Mouse (Mus musculus) liver, embryonic 14.5 days (tissue): ENCODE results near the gene Dytn. TPM values are rescaled to one million over a fixed set of nuclear protein-coding genes. Genes with fewer than 3 reads are reported as not detected.

Experiments
- ATAC-seq: fragments of 200-750 bp; cut with Nextera tagmentation; 2 replicates; pipeline ENCODE4 v1.8.0; 2017; ENCODE audit warnings: moderate number of reproducible peaks, mild to moderate bottlenecking, moderate library complexity; ENCODE audit not compliant: insufficient read depth
- DNase-seq, 3 experiments: peaks; one replicate each; pipeline ENCODE4 v3.0.0-alpha.2; 2012 to 2013; ENCODE audit warnings: low read depth in 3 of 3, low spot score in 3 of 3
- H3K27ac ChIP-seq: fragments of 300-500 bp; sonication (generic); 2 replicates; pipeline ENCODE4 v1.5.1; 2014; ENCODE audit warnings: moderate library complexity, mild to moderate bottlenecking, control low read depth, inconsistent platforms
- H3K27me3 ChIP-seq: fragments of 300-500 bp; sonication (generic); 2 replicates; pipeline ENCODE4 v1.6.1; 2014; ENCODE audit warnings: mild to moderate bottlenecking, low read length, moderate library complexity; ENCODE audit not compliant: control insufficient read depth, insufficient read depth
- H3K36me3 ChIP-seq: fragments of 300-500 bp; sonication (generic); replicated peaks from 2 replicates; pipeline ENCODE4 v1.6.1; 2014; ENCODE audit warnings: low read depth; ENCODE audit not compliant: control insufficient read depth, insufficient read depth
- H3K4me1 ChIP-seq, 2 experiments: fragments of 200-500 bp in 1 of 2; fragments of 300-500 bp in 1 of 2; sonication (generic) in 1 of 2; replicated peaks; 2 replicates each; pipeline ENCODE4 v1.6.1; 2012 to 2014; ENCODE audit warnings: antibody characterized with exemption in 1 of 2, inconsistent platforms in 1 of 2, low read length in 1 of 2; ENCODE audit not compliant: control insufficient read depth in 2 of 2, insufficient read depth in 2 of 2
- H3K4me2 ChIP-seq: fragments of 300-500 bp; sonication (generic); 2 replicates; pipeline ENCODE4 v1.6.1; 2014; ENCODE audit warnings: low read depth, mild to moderate bottlenecking, control low read depth, moderate library complexity
- H3K4me3 ChIP-seq, 2 experiments: fragments of 200-500 bp in 1 of 2; fragments of 300-500 bp in 1 of 2; sonication (generic) in 1 of 2; 2 replicates each; pipeline ENCODE4 v1.5.1; 2012 to 2014; ENCODE audit warnings: low read depth in 2 of 2, low read length in 2 of 2, mild to moderate bottlenecking in 2 of 2, control low read depth in 1 of 2, inconsistent platforms in 1 of 2, moderate library complexity in 1 of 2; ENCODE audit not compliant: insufficient read depth in 1 of 2
- H3K9ac ChIP-seq: fragments of 300-500 bp; sonication (generic); replicated peaks from 2 replicates; pipeline ENCODE4 v1.6.1; 2014; ENCODE audit warnings: mild to moderate bottlenecking, control low read depth, moderate library complexity
- H3K9me3 ChIP-seq: fragments of 300-500 bp; sonication (generic); 2 replicates; pipeline ENCODE4 v1.6.1; 2016; ENCODE audit warnings: low read length, mixed read lengths; ENCODE audit not compliant: control insufficient read depth
- CTCF ChIP-seq: IDR thresholded peaks from 2 replicates; pipeline ENCODE4 v1.5.1; 2016; ENCODE audit warnings: antibody characterized with exemption, low read depth, control low read depth
- EP300 ChIP-seq: IDR thresholded peaks from 2 replicates; pipeline ENCODE4 v1.6.1; 2016; ENCODE audit warnings: antibody characterized with exemption, low read depth
- WGBS: fragments of 180-500 bp; shearing (Covaris S2); extraction: QIAGEN DNeasy Blood & Tissue Kit; methylation state at CpG from one replicate; pipeline ENCODE4 v1.1.7; 2014; ENCODE audit not compliant: insufficient replicate concordance; 5-methylcytosine and 5-hydroxymethylcytosine counted together
- polyA plus RNA-seq, 2 experiments: library from polyadenylated mRNA; depleted of rRNA in 1 of 2; stranded (reverse) in 1 of 2; unstranded in 1 of 2; fragments of >200 nt; fragmentation: Nextera tagmentation in 1 of 2; extraction: Ambion mirVana in 1 of 2; gene quantifications; 2 replicates each; pipeline versions ENCODE4 v1.2.1 to v1.2.3; 2012 to 2014

The Dytn gene
- not detected in 2 replicates for polyA plus RNA-seq (2012; rRNA removed)
- not detected in 2 replicates for polyA plus RNA-seq (2014; fragmentation: Nextera tagmentation; extraction: Ambion mirVana)

GRCm38 (mm10) chr1:63686827-63687226 is at the start of gene Dytn:
Gene Dytn (minus strand): TSS chr1:63686927.
- H3K4me3 ChIP-seq: no peak within 1 kb of the TSS
- no peak within 1 kb of the TSS for H3K4me2 ChIP-seq
- ATAC-seq: no peak
- DNase-seq: no peak
- H3K9me3 ChIP-seq: no peaks in the 10 kb centered on the region
- no peaks in the 10 kb centered on the region for H3K36me3 ChIP-seq
- 62% methylated on average over 4 of the region's 4 CpGs for WGBS
- no peaks in the 10 kb centered on the region for H3K27me3 ChIP-seq
- no peak within 1 kb of the TSS for H3K9ac ChIP-seq
- H3K4me1 ChIP-seq: no peaks in the 10 kb centered on the region
- no peak within 1 kb of the TSS for H3K27ac ChIP-seq
- TF ChIP-seq CTCF: no peak
- TF ChIP-seq EP300: no peak

DNA sequence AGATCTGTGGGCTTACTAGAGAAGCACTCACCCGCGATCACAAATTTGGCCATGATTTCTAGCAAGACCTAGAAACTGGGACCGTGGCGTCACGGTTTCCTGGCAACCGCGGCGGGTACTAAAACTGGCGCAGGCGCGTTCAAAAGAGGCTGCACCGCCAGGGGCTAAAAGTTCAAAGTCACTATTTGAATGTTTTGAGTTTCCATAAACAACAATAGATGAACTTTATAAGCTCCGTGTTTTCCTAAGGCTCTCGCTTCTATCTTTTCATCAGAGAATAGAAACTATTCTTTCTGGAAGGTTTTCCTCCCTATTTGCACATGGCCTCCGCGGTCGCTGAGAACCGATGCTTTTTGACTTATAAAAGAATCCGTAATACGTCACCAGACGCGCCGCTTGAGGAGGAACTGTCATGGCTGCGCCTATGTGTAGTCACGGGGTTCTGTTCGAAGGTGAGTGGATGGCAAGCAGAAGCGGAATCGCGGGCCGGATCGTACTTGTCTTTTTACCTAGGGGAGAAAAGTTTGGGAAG is 43.6 kb upstream of the Dytn start, which contains the start of the genes Mdh1b and Fastkd2:
Mdh1b (minus strand) TSS at position 79 of the 532 bp plus-strand sequence.
Fastkd2 (plus strand) TSS at position 375 of the 532 bp plus-strand sequence.
- H3K4me3 ChIP-seq: peak within 1 kb of the TSS; percentile 75 to 94
- no peaks in the 10 kb centered on the region for H3K9me3 ChIP-seq
- peak within 1 kb of the TSS; percentile 63 for H3K4me2 ChIP-seq
- TF ChIP-seq CTCF (0 out of 2 replicates have a peak, but pooled peaks have one; percentile 14), EP300 (peak; percentile 16; the same call in 1 of the 2 replicates)
- no peaks in the 10 kb centered on the region for H3K36me3 ChIP-seq
- DNase-seq: peak; percentile 74 to 79 (median 78)
- H3K9ac ChIP-seq: peak within 1 kb of the TSS; percentile 76
- under 1% methylated on average over 31 of the region's 31 CpGs for WGBS
- peaks cover 4 to 15% of the 10 kb centered on the region in 2 experiments for H3K4me1 ChIP-seq
- no peaks in the 10 kb centered on the region for H3K27me3 ChIP-seq
- peak; percentile 93 for ATAC-seq
- no peak within 1 kb of the TSS for H3K27ac ChIP-seq

DNA sequence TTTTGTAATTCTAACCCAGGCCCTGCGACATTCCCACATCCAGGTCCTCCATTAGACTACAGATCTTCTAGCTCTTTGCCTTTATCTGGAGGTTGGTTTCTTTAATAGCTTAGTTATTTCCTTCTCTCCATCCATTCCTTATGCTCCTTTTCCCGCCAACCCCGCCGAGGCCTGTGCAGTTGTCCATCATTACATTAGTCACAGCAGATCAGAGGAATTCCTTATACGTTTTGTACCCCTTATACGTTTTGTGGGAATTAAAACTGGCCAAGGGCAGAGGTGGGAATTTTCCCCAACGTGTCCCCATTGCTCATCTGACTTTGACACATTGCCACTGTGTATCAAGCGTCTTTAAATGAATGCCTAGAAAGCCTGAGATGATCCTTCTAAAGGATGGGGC is 43.1 kb upstream of the Dytn start:
- H3K27me3 ChIP-seq: no peaks in the 10 kb centered on the region
- H3K27ac ChIP-seq: no peak overlapping the region
- no peaks in the 10 kb centered on the region for H3K9me3 ChIP-seq
- no peak for TF ChIP-seq EP300
- TF ChIP-seq CTCF: no peak
- ATAC-seq (no peak), DNase-seq (no peak)
- H3K4me3 ChIP-seq: peak overlapping the region; percentile 54 to 75
- peak overlapping the region; percentile 63 for H3K4me2 ChIP-seq
- peak overlapping the region; percentile 27; the same call in 1 of the 2 replicates for H3K9ac ChIP-seq
- 50% methylated on average over 8 of the region's 8 CpGs for WGBS
- H3K4me1 ChIP-seq: peaks cover 4 to 15% of the 10 kb centered on the region in 2 experiments
- H3K36me3 ChIP-seq: no peaks in the 10 kb centered on the region

DNA sequence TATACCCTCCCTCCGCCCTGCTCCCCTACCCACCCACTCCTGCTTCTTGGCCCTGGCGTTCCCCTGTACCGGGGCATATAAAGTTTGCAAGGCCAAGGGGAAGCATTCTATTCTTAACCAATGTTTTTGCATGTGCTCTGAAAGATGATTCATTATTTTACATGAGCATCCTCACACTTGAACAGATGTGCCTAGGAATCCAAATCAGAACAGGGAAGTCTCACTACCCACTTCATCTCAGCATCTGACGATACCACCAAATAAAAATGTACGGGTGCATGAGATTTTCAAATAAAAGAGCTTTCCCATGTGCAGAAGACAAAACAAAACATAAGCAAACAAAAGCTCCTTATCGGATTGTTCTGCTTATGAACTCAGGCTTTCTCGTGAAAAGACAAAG is 33.4 kb upstream of the Dytn start:
- H3K27ac ChIP-seq: no peak overlapping the region
- no peak for ATAC-seq
- H3K4me2 ChIP-seq: no peak overlapping the region
- no peaks in the 10 kb centered on the region for H3K36me3 ChIP-seq
- H3K4me3 ChIP-seq: no peak overlapping the region
- WGBS: 62% methylated on average over 7 of the region's 7 CpGs
- no peaks in the 10 kb centered on the region for H3K9me3 ChIP-seq
- DNase-seq: no peak
- no peaks in the 10 kb centered on the region for H3K4me1 ChIP-seq
- no peak overlapping the region for H3K9ac ChIP-seq
- H3K27me3 ChIP-seq: no peaks in the 10 kb centered on the region
- TF ChIP-seq EP300 (no peak), CTCF (no peak)

- no peak for ATAC-seq
- TF ChIP-seq EP300: no peak
- TF ChIP-seq CTCF: no peak
- 0 out of 4 replicates have a peak, but pooled peaks cover 0 to 2% of the 10 kb centered on the region in 2 experiments for H3K4me1 ChIP-seq
- no peaks in the 10 kb centered on the region for H3K36me3 ChIP-seq
- no peak overlapping the region for H3K27ac ChIP-seq
- H3K4me3 ChIP-seq: no peak overlapping the region
- no peak overlapping the region for H3K4me2 ChIP-seq
- DNase-seq: no peak
- no peaks in the 10 kb centered on the region for H3K27me3 ChIP-seq
- WGBS: 31% methylated on average over 3 of the region's 3 CpGs
- H3K9ac ChIP-seq: no peak overlapping the region
- no peaks in the 10 kb centered on the region for H3K9me3 ChIP-seq
These were observed 22.1 kb upstream of the Dytn start for GRCm38 (mm10) chr1:63708876-63709275.
